Mouse (Mus musculus): ENCODE results near the gene Myo15.

DNA sequence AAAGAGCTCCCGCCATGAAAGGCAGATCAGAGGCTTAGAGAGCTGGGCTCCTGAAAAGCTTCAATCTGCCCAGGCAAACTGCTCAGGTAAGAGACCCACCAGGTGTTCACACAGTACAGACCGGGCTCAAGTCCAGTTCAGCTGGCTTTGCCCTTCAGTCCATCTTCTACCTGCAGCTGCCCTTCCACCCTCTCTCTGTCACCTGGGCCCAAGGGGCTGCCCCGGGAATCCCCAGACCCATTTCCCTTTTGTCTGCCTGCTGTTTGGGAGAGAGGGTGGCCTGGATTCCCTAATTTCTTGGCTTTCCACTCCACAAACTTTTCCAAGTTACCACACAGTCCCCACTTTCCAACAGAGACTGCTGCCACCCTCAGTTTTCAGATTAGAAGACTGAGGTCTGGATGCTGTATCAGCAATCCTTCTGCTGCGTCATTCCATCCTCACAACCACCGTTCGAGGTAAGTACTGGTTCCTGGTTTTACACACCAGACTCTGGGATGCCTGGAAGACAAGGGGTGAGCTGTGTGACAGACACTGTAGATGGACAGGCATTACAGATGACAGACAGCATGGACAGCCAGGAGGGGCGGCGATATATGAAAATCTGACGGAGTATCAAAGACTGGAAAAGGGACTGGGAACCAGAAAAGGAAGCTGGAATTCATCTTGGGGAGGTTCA, 67.2 kb downstream of the Myo15 start, which contains the start of gene Alkbh5:
- no peak for TF ChIP-seq POLR2A (IDR thresholded peaks at IDR 0.05; ENCODE audit: low read depth, low read length)
- TF ChIP-seq CTCF (conservative IDR thresholded peaks at IDR 0.05; ENCODE audit: insufficient read depth, insufficient read length, low read depth, low read length): no peak
